Mouse (Mus musculus) ES-Bruce4 (cell line): Measurements from ENCODE around the gene Fam169a. TPM values are rescaled to one million over a fixed set of nuclear protein-coding genes. Genes with fewer than 3 reads are reported as not detected.
A peak's percentile ranks its signal among the peaks of the same experiment; 100 is the strongest.

Experiments used
- H3K27ac ChIP-seq: 2 replicates; pipeline ENCODE4 v1.5.1; 2012; ENCODE audit warnings: low read length, inconsistent platforms; ENCODE audit not compliant: insufficient read depth
- H3K27me3 ChIP-seq: 2 replicates; pipeline ENCODE4 v1.6.1; 2012; ENCODE audit warnings: mild to moderate bottlenecking, low read length, inconsistent platforms; ENCODE audit not compliant: control insufficient read depth, poor library complexity, insufficient read depth, severe bottlenecking
- H3K36me3 ChIP-seq: 2 replicates; pipeline ENCODE4 v1.6.1; 2012; ENCODE audit warnings: inconsistent platforms, mild to moderate bottlenecking, low read length, moderate library complexity; ENCODE audit not compliant: control insufficient read depth, poor library complexity, insufficient read depth, severe bottlenecking
- H3K4me1 ChIP-seq: one replicate; pipeline ENCODE4 v1.8.1; 2011; ENCODE audit warnings: low read length; ENCODE audit not compliant: control insufficient read depth, insufficient read depth
- H3K4me3 ChIP-seq: 2 replicates; pipeline ENCODE4 v1.5.1; 2011; ENCODE audit warnings: low read depth, mild to moderate bottlenecking, low read length
- H3K9ac ChIP-seq: 2 replicates; pipeline ENCODE4 v1.6.1; 2012; ENCODE audit warnings: low read depth, mild to moderate bottlenecking, inconsistent platforms; ENCODE audit not compliant: poor library complexity, severe bottlenecking
- H3K9me3 ChIP-seq: replicated peaks from 2 replicates; pipeline ENCODE4 v1.6.1; 2012; ENCODE audit warnings: mild to moderate bottlenecking, low read length, inconsistent platforms; ENCODE audit not compliant: control insufficient read depth, poor library complexity, insufficient read depth, severe bottlenecking
- CTCF ChIP-seq: IDR thresholded peaks from one replicate; pipeline ENCODE4 v1.8.1; 2011; ENCODE audit warnings: low read depth, low read length
- EP300 ChIP-seq: IDR thresholded peaks from 2 replicates; pipeline ENCODE4 v1.6.1; 2011; ENCODE audit warnings: low read depth, low read length; ENCODE audit not compliant: insufficient read depth
- POLR2A ChIP-seq: IDR thresholded peaks from one replicate; pipeline ENCODE4 v1.8.1; 2011; ENCODE audit warnings: low read length; ENCODE audit not compliant: insufficient read depth
- polyA plus RNA-seq: library from polyadenylated mRNA; stranded (reverse); fragments of >200 nt; gene quantifications from 2 replicates; pipeline ENCODE4 v1.2.4, GENCODE M21; 2011; ENCODE audit warnings: low read depth; ENCODE audit not compliant: missing spikeins, insufficient read depth, insufficient read length

The Fam169a gene
- polyA plus RNA-seq, 1 experiment, result 81.9 TPM

- no peak overlapping the region for H3K4me3 ChIP-seq
- H3K4me1 ChIP-seq, result peaks cover 3% of the 10 kb centered on the region
- H3K9ac ChIP-seq, result no peak overlapping the region
- peaks cover 12% of the 10 kb centered on the region; the same call in 1 of the 2 replicates for H3K36me3 ChIP-seq
- no peaks in the 10 kb centered on the region for H3K9me3 ChIP-seq
- no peaks in the 10 kb centered on the region for H3K27me3 ChIP-seq
- TF ChIP-seq CTCF, result no peak
- TF ChIP-seq POLR2A, result no peak
- no peak for TF ChIP-seq EP300
- peak overlapping the region; percentile 89 for H3K27ac ChIP-seq
Measured at GRCm38 (mm10) chr13:97082432-97082831, 15.3 kb downstream of the Fam169a start.

GRCm38 (mm10) chr13:97086316-97086715, 19.2 kb downstream of the Fam169a start:
- H3K27ac ChIP-seq, result peak overlapping the region; percentile 96
- H3K4me3 ChIP-seq, result no peak overlapping the region
- H3K27me3 ChIP-seq, result no peaks in the 10 kb centered on the region
- H3K4me1 ChIP-seq, result peaks cover 3% of the 10 kb centered on the region
- H3K36me3 ChIP-seq, result peaks cover 2% of the 10 kb centered on the region; the same call in 1 of the 2 replicates
- 0 out of 2 replicates have a peak overlapping the region, but pooled peaks have one; percentile 56 for H3K9ac ChIP-seq
- no peaks in the 10 kb centered on the region for H3K9me3 ChIP-seq
- 0 out of 2 replicates have a peak, but pooled peaks have one; percentile 10 for TF ChIP-seq EP300
- no peak for TF ChIP-seq CTCF

GRCm38 (mm10) chr13:97087421-97087820, 20.3 kb downstream of the Fam169a start:
- H3K4me1 ChIP-seq, result peaks cover 3% of the 10 kb centered on the region
- no peaks in the 10 kb centered on the region for H3K27me3 ChIP-seq
- H3K4me3 ChIP-seq, result no peak overlapping the region; the same call in 1 of the 2 replicates
- H3K36me3 ChIP-seq, result 0 out of 2 replicates have a peak, but pooled peaks cover 6% of the 10 kb centered on the region
- peak overlapping the region; percentile 68 for H3K27ac ChIP-seq
- TF ChIP-seq EP300, result no peak
- no peak for TF ChIP-seq CTCF
- no peak for TF ChIP-seq POLR2A
- H3K9ac ChIP-seq, result 0 out of 2 replicates have a peak overlapping the region, but pooled peaks have one; percentile 0
- no peaks in the 10 kb centered on the region for H3K9me3 ChIP-seq

GRCm38 (mm10) chr13:97088183-97088582, 21.1 kb downstream of the Fam169a start:
- H3K27me3 ChIP-seq, result no peaks in the 10 kb centered on the region
- peak overlapping the region; percentile 24; the same call in 1 of the 2 replicates for H3K27ac ChIP-seq
- H3K4me3 ChIP-seq, result no peak overlapping the region
- no peak for TF ChIP-seq POLR2A
- no peak for TF ChIP-seq EP300
- no peak for TF ChIP-seq CTCF
- no peaks in the 10 kb centered on the region for H3K4me1 ChIP-seq
- no peaks in the 10 kb centered on the region for H3K9me3 ChIP-seq
- H3K36me3 ChIP-seq, result peaks cover 5% of the 10 kb centered on the region; the same call in 1 of the 2 replicates
- H3K9ac ChIP-seq, result 0 out of 2 replicates have a peak overlapping the region, but pooled peaks have one; percentile 0

- H3K4me3 ChIP-seq, result no peak overlapping the region
- no peaks in the 10 kb centered on the region for H3K27me3 ChIP-seq
- peaks cover 36% of the 10 kb centered on the region for H3K36me3 ChIP-seq
- no peak overlapping the region for H3K27ac ChIP-seq
- H3K9ac ChIP-seq, result no peak overlapping the region
- TF ChIP-seq CTCF (no peak), POLR2A (no peak), EP300 (no peak)
- H3K9me3 ChIP-seq, result no peaks in the 10 kb centered on the region
- H3K4me1 ChIP-seq, result peaks cover 2% of the 10 kb centered on the region
Measured at GRCm38 (mm10) chr13:97095726-97096125, 28.6 kb downstream of the Fam169a start.

GRCm38 (mm10) chr13:97099187-97099852, 32.2 kb downstream of the Fam169a start, which contains the start of gene Gm6169:
Gene Gm6169, minus strand, starts transcription at chr13:97099237.
- TF ChIP-seq POLR2A (no peak), CTCF (peak; percentile 47)
- Histone ChIP-seq H3K9ac (no peak within 1 kb of the TSS), H3K4me3 (no peak within 1 kb of the TSS), H3K36me3 (peaks cover 24% of the 10 kb centered on the region), H3K27ac (no peak within 1 kb of the TSS), H3K27me3 (no peaks in the 10 kb centered on the region), H3K4me1 (peaks cover 6% of the 10 kb centered on the region), H3K9me3 (no peaks in the 10 kb centered on the region)
